Mouse (Mus musculus): ENCODE measurements around the gene Fzd5.

GRCm38 (mm10) chr1:64761646-64762045, 24.1 kb upstream of the Fzd5 start:
- TF ChIP-seq CTCF (IDR thresholded peaks at IDR 0.05; ENCODE audit: insufficient read depth, low read length): no peak
- TF ChIP-seq POLR2A (IDR thresholded peaks at IDR 0.05; ENCODE audit: borderline replicate concordance, extremely low read depth, low read depth, low read length): no peak

All from lung, adult 2 months (tissue).